Mouse (Mus musculus) liver, embryonic 14.5 days (tissue): ENCODE data around the gene Clcn5.

Experiments
- CTCF ChIP-seq: IDR thresholded peaks from 2 replicates; pipeline ENCODE4 v1.5.1; 2016; ENCODE audit warnings: antibody characterized with exemption, low read depth, control low read depth
- EP300 ChIP-seq: IDR thresholded peaks from 2 replicates; pipeline ENCODE4 v1.6.1; 2016; ENCODE audit warnings: antibody characterized with exemption, low read depth

DNA sequence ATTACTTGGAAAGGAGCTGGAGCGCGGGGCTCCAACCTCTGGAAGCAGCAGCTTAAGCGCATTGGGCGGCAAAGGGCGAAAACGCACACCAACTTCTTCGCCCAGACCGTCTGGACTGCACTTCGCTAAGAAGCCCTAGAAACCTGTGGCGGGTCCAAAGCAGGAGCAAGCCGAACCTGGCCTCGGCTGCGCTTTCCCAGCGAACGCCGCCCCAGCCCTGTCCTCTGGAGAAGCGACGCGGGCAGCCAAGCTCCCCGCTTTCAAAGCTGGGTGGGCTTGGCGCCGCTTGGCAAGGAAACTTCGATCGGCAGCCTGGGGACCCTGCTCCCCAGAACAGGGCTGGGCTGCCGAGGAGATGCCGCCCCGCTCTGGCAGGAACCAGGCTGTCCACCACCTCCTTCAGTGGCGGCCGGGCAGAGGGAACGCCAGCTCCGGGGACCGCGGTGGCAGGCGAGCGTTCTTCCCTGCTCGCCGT is 570 bp downstream of the Clcn5 start:
- TF ChIP-seq CTCF, result no peak
- TF ChIP-seq EP300, result no peak
